Mouse (Mus musculus) retina, adult 2 months (tissue): ENCODE data around the gene Wrap73.
A peak's percentile ranks its signal among the peaks of the same experiment; 100 is the strongest.

Experiments used
- DNase-seq: peaks from one replicate; pipeline ENCODE4 v3.0.0-alpha.2; 2012; ENCODE audit warnings: low read depth, low spot score

Gene Wrap73

GRCm38 (mm10) chr4:154142211-154143040 is at the start of gene Wrap73:
Gene Wrap73 (plus strand): TSS chr4:154142372.
- DNase-seq: peak; percentile 79

- no peak for DNase-seq
Observed at GRCm38 (mm10) chr4:154093210-154093609, 49.0 kb upstream of the Wrap73 start.

- no peak for DNase-seq
Observed at GRCm38 (mm10) chr4:154096111-154096510, 46.1 kb upstream of the Wrap73 start.

- DNase-seq: peak; percentile 16
Observed at GRCm38 (mm10) chr4:154099361-154099760, 42.8 kb upstream of the Wrap73 start.

GRCm38 (mm10) chr4:154103386-154103785 is 38.8 kb upstream of the Wrap73 start:
- DNase-seq: no peak

GRCm38 (mm10) chr4:154103912-154104311 is 38.3 kb upstream of the Wrap73 start:
- DNase-seq: no peak

GRCm38 (mm10) chr4:154105381-154106001 is 36.7 kb upstream of the Wrap73 start:
- peak; percentile 22 for DNase-seq

GRCm38 (mm10) chr4:154106497-154107061 is 35.6 kb upstream of the Wrap73 start:
- no peak for DNase-seq

- DNase-seq: no peak
Observed at GRCm38 (mm10) chr4:154109216-154109849, 32.8 kb upstream of the Wrap73 start.

GRCm38 (mm10) chr4:154109850-154110243 is 32.3 kb upstream of the Wrap73 start:
- no peak for DNase-seq

GRCm38 (mm10) chr4:154116421-154116820 is 25.8 kb upstream of the Wrap73 start:
- DNase-seq: no peak

- DNase-seq: no peak
Observed at GRCm38 (mm10) chr4:154118782-154119181, 23.4 kb upstream of the Wrap73 start.

GRCm38 (mm10) chr4:154119208-154119607 is 23.0 kb upstream of the Wrap73 start:
- DNase-seq: no peak

GRCm38 (mm10) chr4:154121800-154122199 is 20.4 kb upstream of the Wrap73 start:
- no peak for DNase-seq

GRCm38 (mm10) chr4:154122374-154122773 is 19.8 kb upstream of the Wrap73 start:
- DNase-seq: no peak

GRCm38 (mm10) chr4:154123553-154123952 is 18.6 kb upstream of the Wrap73 start:
- DNase-seq: no peak

GRCm38 (mm10) chr4:154125202-154125601 is 17.0 kb upstream of the Wrap73 start:
- DNase-seq: no peak

GRCm38 (mm10) chr4:154127273-154127672 is 14.9 kb upstream of the Wrap73 start:
- DNase-seq: no peak

- no peak for DNase-seq
Observed at GRCm38 (mm10) chr4:154129950-154130349, 12.2 kb upstream of the Wrap73 start.

- no peak for DNase-seq
Observed at GRCm38 (mm10) chr4:154131894-154132293, 10.3 kb upstream of the Wrap73 start.

- no peak for DNase-seq
Observed at GRCm38 (mm10) chr4:154134803-154135202, 7.4 kb upstream of the Wrap73 start.

GRCm38 (mm10) chr4:154137139-154137538 is 5.0 kb upstream of the Wrap73 start:
- DNase-seq: no peak
